In the genomic region with DNA sequence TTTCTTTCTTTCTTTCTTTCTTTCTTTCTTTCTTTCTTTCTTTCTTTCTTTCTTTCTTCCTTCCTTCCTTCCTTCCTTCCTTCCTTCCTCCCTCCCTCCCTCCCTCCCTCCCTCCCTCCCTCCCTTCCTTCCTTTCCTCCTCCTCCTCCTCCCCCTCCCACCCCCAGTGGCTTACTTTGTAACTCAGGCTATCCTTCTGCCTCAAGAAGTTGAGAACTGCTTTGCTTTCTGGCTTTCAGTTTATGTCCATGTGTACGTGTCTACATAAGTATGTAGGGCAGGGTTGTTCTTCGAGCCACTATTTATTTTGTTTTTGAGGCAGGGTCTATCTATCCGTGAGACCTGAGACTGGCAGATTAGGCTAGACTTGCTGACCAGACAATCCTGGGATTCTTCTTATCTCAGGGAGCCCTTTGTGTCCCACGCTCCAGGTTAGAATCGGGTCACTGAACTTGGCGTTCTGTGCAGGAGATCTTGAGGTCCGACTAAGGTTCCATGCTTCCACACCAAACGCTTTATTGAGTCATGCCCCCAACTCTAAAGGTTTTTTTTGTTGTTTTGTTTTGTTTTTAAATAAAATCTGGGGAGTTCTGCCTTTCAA, we compare ENCODE assay signal across 11 mouse cellular contexts. TPM values are rescaled to one million over a fixed set of nuclear protein-coding genes. Genes with fewer than 3 reads are reported as not detected.
A peak's percentile ranks its signal among the peaks of the same experiment; 100 is the strongest.
DNase-seq lines count a peak whose midpoint lies in the region; ATAC-seq and TF ChIP-seq lines count a peak whose summit lies in the region.
"Had no signal": no experiment of that assay in that cellular context is flagged by ENCODE, and none has a peak within 500 bp of the region (broad histone marks: within the 10 kb centered on the region; RNA-seq: fewer than 3 reads in every experiment).

No protein-coding gene starts in this region.

- no peaks in the 10 kb centered on the region for H3K9me3 ChIP-seq in heart, embryonic 11.5 days (replicated peaks; ENCODE audit: control insufficient read depth, low read length)
- no peaks in the 10 kb centered on the region for H3K9me3 ChIP-seq in lung, postnatal 0 days (ENCODE audit: low read length)
- H3K9me3 ChIP-seq in embryonic facial prominence, embryonic 15.5 days (replicated peaks): no peaks in the 10 kb centered on the region
- H3K9me3 ChIP-seq: forebrain, embryonic 13.5 days; megakaryocyte, embryonic 14.5 days had no signal

- intact Hi-C loops in heart, postnatal 10 days (cut with DNase I): no loop called here

- 39% methylated on average over 8 of the region's 8 CpGs for WGBS in heart, embryonic 11.5 days (ENCODE audit: insufficient replicate concordance)
- 53% methylated on average over 8 of the region's 8 CpGs for WGBS in lung, postnatal 0 days
- WGBS in embryonic facial prominence, embryonic 15.5 days: 47% methylated on average over 8 of the region's 8 CpGs

- H3K4me1 ChIP-seq in heart, embryonic 11.5 days (ENCODE audit: control insufficient read depth, insufficient read depth, low read length): peaks cover 9% of the 10 kb centered on the region
- peaks cover 6% of the 10 kb centered on the region; the same call in 1 of the 2 replicates for H3K4me1 ChIP-seq in lung, postnatal 0 days (ENCODE audit: insufficient read depth, low read depth, low read length)
- H3K4me1 ChIP-seq in embryonic facial prominence, embryonic 15.5 days: peaks cover 28% of the 10 kb centered on the region

- no peak overlapping the region for H3K27ac ChIP-seq in heart, embryonic 11.5 days (ENCODE audit: low read depth, low read length)
- H3K27ac ChIP-seq in lung, postnatal 0 days (ENCODE audit: low read length): peak overlapping the region; percentile 76; the same call in 1 of the 2 replicates
- peak overlapping the region; percentile 91; the same call in 1 of the 2 replicates for H3K27ac ChIP-seq in embryonic facial prominence, embryonic 15.5 days (replicated peaks)
- H3K27ac ChIP-seq: forebrain, embryonic 13.5 days had no signal

- H3K36me3 ChIP-seq in heart, embryonic 11.5 days (ENCODE audit: control insufficient read depth, insufficient read depth, low read length): no peaks in the 10 kb centered on the region
- no peaks in the 10 kb centered on the region for H3K36me3 ChIP-seq in lung, postnatal 0 days (ENCODE audit: insufficient read depth, low read length)
- no peaks in the 10 kb centered on the region for H3K36me3 ChIP-seq in embryonic facial prominence, embryonic 15.5 days

- H3K9ac ChIP-seq in heart, embryonic 11.5 days (ENCODE audit: low read depth, low read length): no peak overlapping the region
- H3K9ac ChIP-seq in lung, postnatal 0 days (replicated peaks; ENCODE audit: low read depth): no peak overlapping the region
- H3K9ac ChIP-seq in embryonic facial prominence, embryonic 15.5 days: no peak overlapping the region

- TF ChIP-seq CTCF in lung, postnatal 0 days (IDR thresholded peaks at IDR 0.05): no peak

- ATAC-seq in heart, embryonic 11.5 days (replicated peaks; ENCODE audit: insufficient number of reproducible peaks, low FRiP score, low TSS enrichment): no peak
- ATAC-seq in lung, postnatal 0 days: no peak
- no peak for ATAC-seq in embryonic facial prominence, embryonic 15.5 days (ENCODE audit: insufficient number of reproducible peaks, low FRiP score, low TSS enrichment, low read depth)
- no peak for ATAC-seq in erythroid progenitor cell, adult 5-6 weeks (replicated peaks; ENCODE audit: low FRiP score, poor library complexity, severe bottlenecking)
- ATAC-seq in cerebellum, adult (ENCODE audit: insufficient number of reproducible peaks, low FRiP score, low TSS enrichment): no peak

- no peak overlapping the region for H3K4me2 ChIP-seq in heart, embryonic 11.5 days
- H3K4me2 ChIP-seq in lung, postnatal 0 days (replicated peaks; ENCODE audit: low read depth, low read length): no peak overlapping the region
- H3K4me2 ChIP-seq in embryonic facial prominence, embryonic 15.5 days (replicated peaks): no peak overlapping the region

- H3K4me3 ChIP-seq in heart, embryonic 11.5 days (ENCODE audit: low read depth, low read length): peak overlapping the region; percentile 39; the same call in 1 of the 2 replicates
- H3K4me3 ChIP-seq in lung, postnatal 0 days (ENCODE audit: low read depth, low read length): no peak overlapping the region
- no peak overlapping the region for H3K4me3 ChIP-seq in embryonic facial prominence, embryonic 15.5 days (replicated peaks)

- no peak for TF ChIP-seq EP300 in lung, postnatal 0 days (IDR thresholded peaks at IDR 0.05)

- H3K27me3 ChIP-seq in heart, embryonic 11.5 days (ENCODE audit: control insufficient read depth, insufficient read depth, low read length): no peaks in the 10 kb centered on the region; the same call in 1 of the 2 replicates
- no peaks in the 10 kb centered on the region for H3K27me3 ChIP-seq in lung, postnatal 0 days (replicated peaks; ENCODE audit: insufficient read depth, low read length)
- no peaks in the 10 kb centered on the region for H3K27me3 ChIP-seq in embryonic facial prominence, embryonic 15.5 days

- no peak for DNase-seq in heart, postnatal 10 days
- DNase-seq in lung, postnatal 0 days (ENCODE audit: low spot score): no peak
- no peak for DNase-seq in lung, postnatal 36 days
- no peak for DNase-seq in frontal cortex, postnatal 14 days (ENCODE audit: low spot score in 2 of 2)
- DNase-seq: layer of hippocampus, adult 9-11 months had no signal

RNA-seq across cellular contexts. Expression of gene Map3k14, which starts 45.5 kb away (rescaled TPM):
- polyA plus RNA-seq in heart, embryonic 11.5 days (2014; fragmentation: Nextera tagmentation; extraction: Ambion mirVana): 1.4 and 1.7 TPM in 2 replicates
- 1 to 10 TPM; 3.8 to 4.3 TPM for total RNA-seq in heart, postnatal 10 days (2021)
- 2.6 and 4.0 TPM in 2 replicates for polyA plus RNA-seq in lung, postnatal 0 days (2015; fragmentation: Nextera tagmentation; extraction: Ambion mirVana)
- polyA plus RNA-seq in embryonic facial prominence, embryonic 15.5 days (2015; fragmentation: Nextera tagmentation; extraction: Ambion mirVana): 5.1 and 5.3 TPM in 2 replicates
- total RNA-seq in erythroid progenitor cell, adult 5-6 weeks (2015; ENCODE audit: low replicate concordance): 2.9 and 3.8 TPM in 2 replicates
- total RNA-seq in erythroid progenitor cell, adult 5-6 weeks (2017; ENCODE audit: low replicate concordance): 0.51 and 3.8 TPM in 2 replicates

RNA-seq across cellular contexts. Expression of gene Arhgap27, which starts 50.7 kb away (rescaled TPM):
- 3.4 and 4.4 TPM in 2 replicates for polyA plus RNA-seq in heart, embryonic 11.5 days (2014; fragmentation: Nextera tagmentation; extraction: Ambion mirVana)
- 10 to 100 TPM; 28.6 to 34.3 TPM for total RNA-seq in heart, postnatal 10 days (2021)
- polyA plus RNA-seq in lung, postnatal 0 days (2015; fragmentation: Nextera tagmentation; extraction: Ambion mirVana): 18.5 and 20.0 TPM in 2 replicates
- 12.3 and 12.4 TPM in 2 replicates for polyA plus RNA-seq in embryonic facial prominence, embryonic 15.5 days (2015; fragmentation: Nextera tagmentation; extraction: Ambion mirVana)
- total RNA-seq in erythroid progenitor cell, adult 5-6 weeks (2015; ENCODE audit: low replicate concordance): 2.1 and 7.6 TPM in 2 replicates
- 3.0 and 4.8 TPM in 2 replicates for total RNA-seq in erythroid progenitor cell, adult 5-6 weeks (2017; ENCODE audit: low replicate concordance)
